Mouse (Mus musculus): Measurements from ENCODE around the gene Pfkm.

The Pfkm gene

GRCm38 (mm10) chr15:98096957-98097356 is 4.6 kb downstream of the Pfkm start:
- DNase-seq (ENCODE audit: low read depth in 1 of 2, low spot score in 2 of 2): no peak

GRCm38 (mm10) chr15:98098519-98098918 is 6.1 kb downstream of the Pfkm start:
- DNase-seq (ENCODE audit: low read depth in 1 of 2, low spot score in 2 of 2): no peak

GRCm38 (mm10) chr15:98102401-98102800 is 10.0 kb downstream of the Pfkm start:
- DNase-seq (ENCODE audit: low read depth in 1 of 2, low spot score in 2 of 2): no peak

GRCm38 (mm10) chr15:98106506-98106905 is 14.1 kb downstream of the Pfkm start:
- DNase-seq (ENCODE audit: low read depth in 1 of 2, low spot score in 2 of 2): no peak

- no peak for DNase-seq (ENCODE audit: low read depth in 1 of 2, low spot score in 2 of 2)
Measured at GRCm38 (mm10) chr15:98107230-98107629, 14.8 kb downstream of the Pfkm start.

- DNase-seq (ENCODE audit: low read depth in 1 of 2, low spot score in 2 of 2): no peak
Measured at GRCm38 (mm10) chr15:98107703-98108296, 15.4 kb downstream of the Pfkm start.

- no peak for DNase-seq (ENCODE audit: low read depth in 1 of 2, low spot score in 2 of 2)
Measured at GRCm38 (mm10) chr15:98108297-98109152, 16.1 kb downstream of the Pfkm start.

- no peak for DNase-seq (ENCODE audit: low read depth in 1 of 2, low spot score in 2 of 2)
Measured at GRCm38 (mm10) chr15:98111791-98112190, 19.4 kb downstream of the Pfkm start.

GRCm38 (mm10) chr15:98114098-98114851 is 21.9 kb downstream of the Pfkm start:
- DNase-seq (ENCODE audit: low read depth in 1 of 2, low spot score in 2 of 2): no peak

GRCm38 (mm10) chr15:98114852-98115778 is 22.7 kb downstream of the Pfkm start:
- DNase-seq (ENCODE audit: low read depth in 1 of 2, low spot score in 2 of 2): no peak

GRCm38 (mm10) chr15:98115779-98116163 is 23.4 kb downstream of the Pfkm start:
- no peak for DNase-seq (ENCODE audit: low read depth in 1 of 2, low spot score in 2 of 2)

- no peak for DNase-seq (ENCODE audit: low read depth in 1 of 2, low spot score in 2 of 2)
Measured at GRCm38 (mm10) chr15:98116287-98116686, 23.9 kb downstream of the Pfkm start.

GRCm38 (mm10) chr15:98119363-98119762 is 27.0 kb downstream of the Pfkm start:
- no peak for DNase-seq (ENCODE audit: low read depth in 1 of 2, low spot score in 2 of 2)

GRCm38 (mm10) chr15:98120831-98121230 is 28.4 kb downstream of the Pfkm start:
- DNase-seq (ENCODE audit: low read depth in 1 of 2, low spot score in 2 of 2): no peak

GRCm38 (mm10) chr15:98131001-98131400 is 38.6 kb downstream of the Pfkm start:
- no peak for DNase-seq (ENCODE audit: low read depth in 1 of 2, low spot score in 2 of 2)

- no peak for DNase-seq (ENCODE audit: low read depth in 1 of 2, low spot score in 2 of 2)
Measured at GRCm38 (mm10) chr15:98131451-98131850, 39.1 kb downstream of the Pfkm start.

- no peak for DNase-seq (ENCODE audit: low read depth in 1 of 2, low spot score in 2 of 2)
Measured at GRCm38 (mm10) chr15:98131942-98132655, 39.7 kb downstream of the Pfkm start.

- no peak for DNase-seq (ENCODE audit: low read depth in 1 of 2, low spot score in 2 of 2)
Measured at GRCm38 (mm10) chr15:98133471-98133870, 41.1 kb downstream of the Pfkm start.

GRCm38 (mm10) chr15:98134034-98134433 is 41.6 kb downstream of the Pfkm start:
- no peak for DNase-seq (ENCODE audit: low read depth in 1 of 2, low spot score in 2 of 2)

- no peak for DNase-seq (ENCODE audit: low read depth in 1 of 2, low spot score in 2 of 2)
Measured at GRCm38 (mm10) chr15:98134666-98135065, 42.3 kb downstream of the Pfkm start.
